Mouse (Mus musculus) effector memory CD4-positive, alpha-beta T cell, adult 5 months (primary cell): Measurements from ENCODE around the gene 1700001L19Rik. TPM values are rescaled to one million over a fixed set of nuclear protein-coding genes. Genes with fewer than 3 reads are reported as not detected.

Source experiments
- polyA plus RNA-seq: library from polyadenylated mRNA; unstranded; fragments of 100-300 nt; shearing (Covaris generic); gene quantifications from one replicate; pipeline ENCODE4 v1.2.1, GENCODE M21; 2017

Gene 1700001L19Rik
- not detected for polyA plus RNA-seq

GRCm38 (mm10) chr13:68597199-68597598 lies at the start of gene 1700001L19Rik:
Gene 1700001L19Rik, plus strand, starts transcription at chr13:68597421.

GRCm38 (mm10) chr13:68581747-68582516 lies 15.3 kb upstream of the 1700001L19Rik start, which contains the start of the genes Mtrr and Fastkd3:
Gene Mtrr, minus strand, starts transcription at chr13:68582149.
Gene Fastkd3, plus strand, starts transcription at chr13:68582234.

Other genes with a start within 250 kb of the 1700001L19Rik start
- gene Mtrr, start 15.3 kb upstream of the 1700001L19Rik start, polyA plus RNA-seq = 27.8 TPM
- gene Fastkd3, start 15.2 kb upstream of the 1700001L19Rik start, polyA plus RNA-seq = 22.4 TPM